Mouse (Mus musculus): ENCODE results near the gene Elf2. TPM values are rescaled to one million over a fixed set of nuclear protein-coding genes. Genes with fewer than 3 reads are reported as not detected.

The Elf2 gene
- polyA plus RNA-seq, 1 experiment from 2014 or later = 56.2 TPM

GRCm38 (mm10) chr3:51215681-51216080 is 124.8 kb downstream of the Elf2 start:
- Histone ChIP-seq H3K36me3 (ENCODE audit: insufficient read depth, low read length) (no peaks in the 10 kb centered on the region), H3K4me1 (replicated peaks; ENCODE audit: insufficient read depth, low read length) (no peaks in the 10 kb centered on the region), H3K9me3 (replicated peaks; ENCODE audit: low read length) (no peaks in the 10 kb centered on the region), H3K27ac (no peak overlapping the region), H3K27me3 (ENCODE audit: insufficient read depth, low read length) (no peaks in the 10 kb centered on the region), H3K4me3 (replicated peaks; ENCODE audit: low read depth, low read length) (no peak overlapping the region), H3K4me2 (ENCODE audit: low read length) (no peak overlapping the region), H3K9ac (ENCODE audit: low read depth, low read length) (no peak overlapping the region)
- no peak for DNase-seq (ENCODE audit: low spot score)
- TF ChIP-seq CTCF (IDR thresholded peaks at IDR 0.05; ENCODE audit: low read depth) = no peak
- WGBS = 78% methylated on average over 6 of the region's 6 CpGs
- no peak for ATAC-seq (replicated peaks; ENCODE audit: low FRiP score, low read depth)

- TF ChIP-seq CTCF (IDR thresholded peaks at IDR 0.05; ENCODE audit: low read depth) = no peak
- Histone ChIP-seq H3K36me3 (ENCODE audit: insufficient read depth, low read length) (no peaks in the 10 kb centered on the region), H3K4me3 (replicated peaks; ENCODE audit: low read depth, low read length) (no peak overlapping the region), H3K27ac (no peak overlapping the region), H3K4me2 (ENCODE audit: low read length) (no peak overlapping the region), H3K4me1 (replicated peaks; ENCODE audit: insufficient read depth, low read length) (no peaks in the 10 kb centered on the region), H3K9me3 (replicated peaks; ENCODE audit: low read length) (no peaks in the 10 kb centered on the region), H3K27me3 (ENCODE audit: insufficient read depth, low read length) (no peaks in the 10 kb centered on the region), H3K9ac (ENCODE audit: low read depth, low read length) (no peak overlapping the region)
- ATAC-seq (replicated peaks; ENCODE audit: low FRiP score, low read depth) = no peak
- WGBS = 100% methylated on average over 3 of the region's 3 CpGs
- DNase-seq (ENCODE audit: low spot score) = no peak
Observed at GRCm38 (mm10) chr3:51213111-51213510, 127.4 kb downstream of the Elf2 start.

GRCm38 (mm10) chr3:51210485-51210884 is 130.0 kb downstream of the Elf2 start:
- WGBS = 98% methylated on average over 3 of the region's 3 CpGs
- no peak for ATAC-seq (replicated peaks; ENCODE audit: low FRiP score, low read depth)
- DNase-seq (ENCODE audit: low spot score) = no peak
- Histone ChIP-seq H3K27me3 (ENCODE audit: insufficient read depth, low read length) (no peaks in the 10 kb centered on the region), H3K36me3 (ENCODE audit: insufficient read depth, low read length) (no peaks in the 10 kb centered on the region), H3K9ac (ENCODE audit: low read depth, low read length) (no peak overlapping the region), H3K27ac (no peak overlapping the region), H3K4me2 (ENCODE audit: low read length) (no peak overlapping the region), H3K4me3 (replicated peaks; ENCODE audit: low read depth, low read length) (no peak overlapping the region), H3K9me3 (replicated peaks; ENCODE audit: low read length) (no peaks in the 10 kb centered on the region), H3K4me1 (replicated peaks; ENCODE audit: insufficient read depth, low read length) (no peaks in the 10 kb centered on the region)
- no peak for TF ChIP-seq CTCF (IDR thresholded peaks at IDR 0.05; ENCODE audit: low read depth)

- H3K4me1 ChIP-seq (replicated peaks; ENCODE audit: insufficient read depth, low read length) = no peaks in the 10 kb centered on the region
- ATAC-seq (replicated peaks; ENCODE audit: low FRiP score, low read depth) = 0 out of 2 replicates have a peak, but pooled peaks have one; percentile 13
- H3K36me3 ChIP-seq (ENCODE audit: insufficient read depth, low read length) = no peaks in the 10 kb centered on the region
- 83% methylated on average over 7 of the region's 7 CpGs for WGBS
- H3K9ac ChIP-seq (ENCODE audit: low read depth, low read length) = no peak overlapping the region
- DNase-seq (ENCODE audit: low spot score) = no peak
- H3K4me2 ChIP-seq (ENCODE audit: low read length) = no peak overlapping the region
- H3K27me3 ChIP-seq (ENCODE audit: insufficient read depth, low read length) = no peaks in the 10 kb centered on the region
- no peaks in the 10 kb centered on the region for H3K9me3 ChIP-seq (replicated peaks; ENCODE audit: low read length)
- no peak overlapping the region for H3K27ac ChIP-seq
- no peak for TF ChIP-seq CTCF (IDR thresholded peaks at IDR 0.05; ENCODE audit: low read depth)
- no peak overlapping the region for H3K4me3 ChIP-seq (replicated peaks; ENCODE audit: low read depth, low read length)
Observed at GRCm38 (mm10) chr3:51209503-51210314, 130.8 kb downstream of the Elf2 start.

- no peak for ATAC-seq (replicated peaks; ENCODE audit: low FRiP score, low read depth)
- 66% methylated on average over 5 of the region's 5 CpGs for WGBS
- TF ChIP-seq CTCF (IDR thresholded peaks at IDR 0.05; ENCODE audit: low read depth) = no peak
Observed at GRCm38 (mm10) chr3:51208633-51209032, 131.8 kb downstream of the Elf2 start.

GRCm38 (mm10) chr3:51206521-51206920 is 133.9 kb downstream of the Elf2 start:
- no peaks in the 10 kb centered on the region for H3K9me3 ChIP-seq (replicated peaks; ENCODE audit: low read length)
- no peak overlapping the region for H3K27ac ChIP-seq
- H3K36me3 ChIP-seq (ENCODE audit: insufficient read depth, low read length) = no peaks in the 10 kb centered on the region
- ATAC-seq (replicated peaks; ENCODE audit: low FRiP score, low read depth) (no peak), DNase-seq (ENCODE audit: low spot score) (peak; percentile 19)
- H3K9ac ChIP-seq (ENCODE audit: low read depth, low read length) = no peak overlapping the region
- no peaks in the 10 kb centered on the region for H3K27me3 ChIP-seq (ENCODE audit: insufficient read depth, low read length)
- H3K4me1 ChIP-seq (replicated peaks; ENCODE audit: insufficient read depth, low read length) = no peaks in the 10 kb centered on the region
- no peak for TF ChIP-seq CTCF (IDR thresholded peaks at IDR 0.05; ENCODE audit: low read depth)
- no peak overlapping the region for H3K4me2 ChIP-seq (ENCODE audit: low read length)
- no peak overlapping the region for H3K4me3 ChIP-seq (replicated peaks; ENCODE audit: low read depth, low read length)
- 50% methylated on average over 7 of the region's 7 CpGs for WGBS

More at GRCm38 (mm10) chr3:51208633-51209032, 131.8 kb downstream of the Elf2 start:
- H3K4me3 ChIP-seq (replicated peaks; ENCODE audit: low read depth, low read length) = no peak overlapping the region
- H3K36me3 ChIP-seq (ENCODE audit: insufficient read depth, low read length) = no peaks in the 10 kb centered on the region
- H3K27ac ChIP-seq = no peak overlapping the region
- H3K27me3 ChIP-seq (ENCODE audit: insufficient read depth, low read length) = no peaks in the 10 kb centered on the region
- no peak for DNase-seq (ENCODE audit: low spot score)
- no peak overlapping the region for H3K4me2 ChIP-seq (ENCODE audit: low read length)
- H3K9me3 ChIP-seq (replicated peaks; ENCODE audit: low read length) = no peaks in the 10 kb centered on the region
- H3K4me1 ChIP-seq (replicated peaks; ENCODE audit: insufficient read depth, low read length) = no peaks in the 10 kb centered on the region
- H3K9ac ChIP-seq (ENCODE audit: low read depth, low read length) = no peak overlapping the region
